Mouse (Mus musculus): ENCODE results near the gene Pbrm1. TPM values are rescaled to one million over a fixed set of nuclear protein-coding genes. Genes with fewer than 3 reads are reported as not detected.
A peak's percentile ranks its signal among the peaks of the same experiment; 100 is the strongest.

Pbrm1 gene
- total RNA-seq (2014; fragmentation: Nextera tagmentation) (67.7 and 69.4 TPM in 2 replicates), total RNA-seq (2017) (60.3 and 65.7 TPM in 2 replicates)

- peak; percentile 89 for ATAC-seq (replicated peaks; ENCODE audit: poor library complexity, severe bottlenecking)
Observed at GRCm38 (mm10) chr14:31018860-31019291, at the start of gene Pbrm1, which contains the start of gene Gnl3. Gene Pbrm1, plus strand, starts transcription at chr14:31019138. Gene Gnl3, minus strand, starts transcription at chr14:31019152.

DNA sequence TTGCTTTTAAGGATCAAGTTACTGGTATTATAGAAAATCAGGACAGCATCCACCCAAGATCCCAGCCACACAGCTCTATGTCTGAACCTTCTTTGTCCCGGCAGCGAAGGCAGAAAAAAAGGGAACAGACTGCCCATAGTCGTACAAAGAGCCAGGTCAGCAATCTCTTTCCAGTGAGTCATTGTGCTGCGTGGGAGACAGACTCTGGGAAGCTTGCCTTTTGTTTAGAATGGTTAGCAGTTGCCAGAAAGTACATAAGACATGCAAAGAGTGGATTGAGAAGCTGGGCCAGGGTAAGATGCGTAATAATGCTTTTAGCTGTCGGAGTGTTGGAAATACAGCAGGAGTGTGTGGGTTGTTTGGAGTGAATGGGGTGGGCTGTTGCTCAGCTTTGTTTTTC lies 44.7 kb upstream of the Pbrm1 start:
- ATAC-seq (replicated peaks; ENCODE audit: poor library complexity, severe bottlenecking) = no peak

DNA sequence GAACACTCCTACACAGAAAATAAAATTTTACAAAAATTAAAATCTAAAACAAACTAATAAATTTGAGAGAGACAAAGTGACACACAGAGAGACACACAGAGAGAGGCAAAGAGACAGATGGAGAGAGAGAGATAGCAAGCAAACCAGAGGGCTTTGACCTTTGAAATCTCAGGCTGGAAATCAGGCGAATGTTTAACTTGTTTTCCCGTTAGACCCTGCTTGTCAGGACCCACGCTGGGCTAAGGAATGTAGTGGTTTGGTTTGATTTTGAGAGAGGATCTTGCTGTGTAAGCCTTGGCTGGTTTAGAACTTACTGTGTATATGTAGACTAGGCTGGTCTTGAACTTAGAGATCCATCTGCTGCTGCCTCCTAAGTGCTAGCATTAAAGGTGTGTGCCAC lies 42.7 kb upstream of the Pbrm1 start:
- no peak for ATAC-seq (replicated peaks; ENCODE audit: poor library complexity, severe bottlenecking)

DNA sequence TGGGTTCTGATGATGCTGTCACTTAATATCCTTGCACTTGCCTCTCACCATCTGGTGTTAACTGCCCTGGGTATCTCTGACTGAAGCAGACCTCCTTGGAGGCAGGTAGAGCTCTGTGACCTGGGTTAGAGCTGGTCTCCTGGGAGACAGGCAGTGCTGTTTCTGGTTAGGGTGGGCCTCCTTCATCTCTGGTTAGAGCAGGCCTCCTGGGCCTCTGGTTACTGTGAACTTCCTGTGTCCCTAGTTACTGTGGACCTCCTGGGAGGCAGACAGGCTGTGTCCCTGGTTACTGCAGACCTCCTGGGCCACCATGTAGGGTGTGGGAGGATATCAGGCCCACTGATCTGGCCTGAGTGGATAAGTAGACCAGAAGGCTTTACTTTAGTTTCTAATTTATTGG lies 22.5 kb upstream of the Pbrm1 start:
- ATAC-seq (replicated peaks; ENCODE audit: poor library complexity, severe bottlenecking) = no peak

DNA sequence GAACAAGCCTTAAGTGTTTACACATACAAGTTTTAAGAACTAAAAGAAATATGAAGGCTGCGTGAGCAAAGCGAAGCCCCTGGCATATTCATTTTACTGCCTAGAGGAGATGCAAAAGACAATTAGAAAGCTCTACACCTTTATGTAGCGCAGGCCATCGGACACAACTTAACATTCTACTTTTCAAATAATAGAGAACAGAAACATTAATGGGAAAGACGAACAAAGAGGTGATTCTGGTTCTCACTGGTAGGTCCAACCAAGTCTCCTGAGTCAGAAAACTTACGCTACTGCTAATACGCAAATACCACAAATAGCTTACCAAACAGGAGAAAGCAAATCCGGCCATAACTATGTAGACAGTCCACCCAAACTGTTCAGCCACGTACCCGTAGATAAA lies 18.6 kb upstream of the Pbrm1 start:
- no peak for ATAC-seq (replicated peaks; ENCODE audit: poor library complexity, severe bottlenecking)

DNA sequence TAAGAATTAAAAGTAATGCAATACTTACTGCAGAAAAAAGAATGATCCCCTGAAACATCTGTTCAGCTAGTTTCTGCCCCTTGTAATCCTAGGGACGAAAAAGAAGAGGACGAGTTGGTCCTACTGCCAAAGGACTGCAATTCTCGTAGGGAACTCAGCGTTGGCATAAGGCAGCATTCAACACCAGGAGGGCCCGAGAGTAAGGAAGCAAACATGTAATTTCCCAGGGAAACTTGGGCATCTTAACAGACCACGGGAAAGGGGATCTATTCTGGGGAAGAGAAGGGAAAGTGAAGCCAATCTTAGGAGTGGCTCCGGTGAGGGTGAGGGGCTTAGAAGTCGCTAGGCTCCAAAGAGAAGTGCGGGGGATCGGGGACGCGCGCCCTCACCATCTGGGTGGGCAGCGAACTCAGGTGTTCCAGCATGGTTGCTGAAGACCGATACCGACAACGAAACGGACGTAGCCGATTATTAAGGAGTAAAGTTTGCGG lies 18.1 kb upstream of the Pbrm1 start:
- ATAC-seq (replicated peaks; ENCODE audit: poor library complexity, severe bottlenecking) = peak; percentile 21

- peak; percentile 88 for ATAC-seq (replicated peaks; ENCODE audit: poor library complexity, severe bottlenecking)
Observed at GRCm38 (mm10) chr14:31001307-31002205, 17.4 kb upstream of the Pbrm1 start, which contains the start of the genes Glt8d1 and Spcs1. Gene Glt8d1, plus strand, starts transcription at chr14:31001400. Gene Spcs1, minus strand, starts transcription at chr14:31001672.

- ATAC-seq (replicated peaks; ENCODE audit: poor library complexity, severe bottlenecking) = no peak
Observed at GRCm38 (mm10) chr14:31004527-31004926, 14.4 kb upstream of the Pbrm1 start.

DNA sequence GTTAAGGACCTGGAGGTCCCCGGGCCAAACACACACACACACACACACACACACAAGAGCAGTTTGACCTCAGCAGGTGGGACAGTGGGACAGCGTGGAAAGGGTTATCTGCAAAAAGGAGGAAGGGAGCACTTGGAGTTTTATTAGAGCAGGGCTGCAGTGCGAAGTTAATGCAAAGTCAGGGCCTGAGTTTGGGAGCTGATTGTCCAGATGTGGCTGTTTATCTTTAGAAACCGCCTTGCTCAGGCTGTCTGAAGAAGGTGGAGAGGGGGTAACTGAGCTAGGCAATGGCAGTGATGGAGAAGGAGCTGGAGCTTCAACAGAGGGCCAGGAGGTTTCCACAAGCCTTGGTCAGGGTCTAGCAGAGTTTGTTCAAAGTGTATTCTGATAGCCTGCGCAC lies 12.2 kb upstream of the Pbrm1 start:
- no peak for ATAC-seq (replicated peaks; ENCODE audit: poor library complexity, severe bottlenecking)

DNA sequence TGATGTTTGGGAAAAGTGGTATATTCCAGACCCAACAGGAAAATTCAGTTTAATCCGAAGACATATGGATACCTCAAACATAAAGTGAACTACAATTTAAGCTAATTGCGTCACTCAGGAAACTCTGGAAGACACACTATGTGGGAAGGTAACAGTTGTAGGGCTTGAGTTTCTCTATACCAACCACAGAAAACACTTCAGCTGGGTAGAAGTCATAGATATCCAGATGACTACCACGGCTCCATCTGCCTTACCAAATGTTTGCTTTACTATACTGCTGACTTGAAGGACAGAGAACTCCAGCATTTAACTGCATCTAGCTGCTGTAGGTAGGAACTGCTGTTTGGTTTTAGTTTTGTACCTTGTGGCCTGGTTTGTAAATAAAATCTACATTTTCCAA lies 7.3 kb upstream of the Pbrm1 start:
- no peak for ATAC-seq (replicated peaks; ENCODE audit: poor library complexity, severe bottlenecking)

DNA sequence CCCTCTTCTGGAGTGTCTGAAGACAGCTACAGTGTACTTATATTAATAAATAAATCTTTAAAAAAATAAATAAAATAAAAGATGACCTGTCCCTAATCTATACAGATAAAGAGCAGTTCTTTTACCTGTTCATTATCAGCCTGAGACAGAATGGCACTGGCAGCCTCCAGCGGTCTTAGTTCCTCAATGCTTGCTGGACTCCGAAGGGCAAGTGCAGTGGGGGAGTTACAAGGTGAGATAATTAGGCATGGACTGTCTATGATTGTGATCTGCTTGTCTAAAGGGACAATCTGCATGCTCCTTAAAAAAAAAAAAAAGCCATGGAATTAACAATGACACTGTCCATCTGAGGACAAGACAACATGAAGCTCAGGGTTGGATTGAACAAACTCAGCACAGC lies 5.0 kb upstream of the Pbrm1 start:
- ATAC-seq (replicated peaks; ENCODE audit: poor library complexity, severe bottlenecking) = no peak

GRCm38 (mm10) chr14:31016063-31016462 lies 2.9 kb upstream of the Pbrm1 start:
- ATAC-seq (replicated peaks; ENCODE audit: poor library complexity, severe bottlenecking) = no peak

DNA sequence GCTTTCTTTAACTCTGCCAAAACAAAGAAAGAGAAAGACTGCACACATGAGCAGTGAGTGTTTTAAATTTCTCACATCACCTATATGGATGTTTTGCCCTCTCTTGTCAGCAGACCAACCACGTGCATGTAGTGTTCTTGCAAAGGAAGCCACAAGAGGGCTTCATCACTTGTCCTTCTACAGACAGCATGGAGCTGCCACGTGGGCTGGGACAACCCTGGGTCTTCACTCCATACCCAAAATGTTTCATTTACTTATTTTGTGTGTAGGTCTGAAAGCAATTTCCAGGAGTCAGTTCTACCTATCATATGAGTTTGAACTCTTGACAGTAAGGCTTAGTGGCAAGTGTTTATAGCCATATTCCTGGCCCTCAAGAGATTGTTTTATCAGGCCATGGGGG lies 1.1 kb upstream of the Pbrm1 start:
- peak; percentile 58 for ATAC-seq (replicated peaks; ENCODE audit: poor library complexity, severe bottlenecking)

- ATAC-seq (replicated peaks; ENCODE audit: poor library complexity, severe bottlenecking) = peak; percentile 63
Observed at GRCm38 (mm10) chr14:31019331-31020205, 630 bp downstream of the Pbrm1 start.

- no peak for ATAC-seq (replicated peaks; ENCODE audit: poor library complexity, severe bottlenecking)
Observed at GRCm38 (mm10) chr14:31022579-31022978, 3.6 kb downstream of the Pbrm1 start.

DNA sequence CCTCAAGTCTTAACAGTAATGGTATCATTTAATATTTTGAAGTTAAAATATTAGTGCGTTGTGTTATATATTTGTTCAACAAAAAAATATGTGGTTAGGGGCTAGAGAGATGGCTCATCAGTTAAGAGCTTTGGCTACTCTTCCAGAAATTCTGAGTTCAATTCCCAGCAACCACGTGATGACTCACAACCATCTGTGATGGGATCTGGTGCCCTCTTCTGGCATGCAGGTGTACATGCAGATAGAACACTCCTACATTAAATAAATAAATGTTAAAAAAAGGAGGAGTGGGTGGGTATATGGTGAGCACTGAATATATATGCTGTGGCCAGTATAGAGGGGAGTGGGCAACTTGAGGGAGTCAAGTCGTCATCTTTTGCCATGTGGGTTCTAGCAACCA lies 6.8 kb downstream of the Pbrm1 start:
- no peak for ATAC-seq (replicated peaks; ENCODE audit: poor library complexity, severe bottlenecking)

- no peak for ATAC-seq (replicated peaks; ENCODE audit: poor library complexity, severe bottlenecking)
Observed at GRCm38 (mm10) chr14:31045296-31045695, 26.4 kb downstream of the Pbrm1 start.

DNA sequence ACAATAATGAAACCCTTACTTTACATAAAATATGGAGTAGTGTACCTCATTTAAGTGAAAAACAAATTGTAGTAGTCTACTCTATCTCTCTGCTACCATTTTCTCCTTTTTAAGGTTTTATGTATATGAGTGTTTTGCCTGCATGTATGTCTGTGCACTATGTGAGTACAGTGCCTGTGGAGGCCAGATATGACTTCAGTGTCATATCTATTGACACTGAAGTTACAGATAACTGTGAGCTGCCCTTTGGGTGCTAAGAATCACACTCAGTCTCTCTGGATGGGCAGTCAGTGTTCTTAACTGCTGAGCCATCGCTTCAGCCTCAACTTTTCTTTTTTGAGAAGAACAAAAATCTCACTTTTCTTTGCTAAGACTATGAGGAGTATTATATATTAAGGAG lies 26.9 kb downstream of the Pbrm1 start:
- ATAC-seq (replicated peaks; ENCODE audit: poor library complexity, severe bottlenecking) = no peak

- peak; percentile 42 for ATAC-seq (replicated peaks; ENCODE audit: poor library complexity, severe bottlenecking)
Observed at GRCm38 (mm10) chr14:31062277-31062676, 43.3 kb downstream of the Pbrm1 start.

DNA sequence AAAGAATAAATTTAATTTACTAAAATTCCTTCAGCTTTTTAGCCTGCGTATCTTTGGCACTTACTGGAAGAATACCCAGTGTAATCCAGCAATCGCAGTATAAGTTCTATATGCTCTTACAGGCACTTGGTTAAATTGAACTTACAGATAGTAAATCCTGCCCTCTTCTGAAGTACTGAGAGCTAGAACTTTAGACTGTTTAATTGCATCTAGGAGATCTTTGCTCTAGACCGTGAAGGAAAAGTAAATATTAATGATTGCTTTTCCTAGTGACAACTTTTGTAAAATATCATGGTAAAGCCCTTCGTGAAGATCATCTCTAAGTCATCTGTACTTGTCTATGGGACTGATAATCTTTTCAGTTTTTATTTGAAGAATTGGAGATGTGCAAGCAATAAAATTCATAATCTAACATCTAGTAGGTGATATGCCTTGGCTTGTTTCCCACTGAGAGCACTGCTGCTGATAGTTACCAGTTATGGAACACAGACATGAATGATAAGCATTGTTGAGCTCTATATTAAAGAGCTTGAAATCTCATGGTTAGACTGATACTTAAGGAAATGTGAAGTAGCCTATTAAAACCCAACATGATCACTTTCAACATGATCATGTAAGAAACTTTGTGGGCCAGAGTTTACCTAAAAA lies 50.3 kb downstream of the Pbrm1 start:
- ATAC-seq (replicated peaks; ENCODE audit: poor library complexity, severe bottlenecking) = no peak
